In genomic region chr9:121829270-121829992, GRCm38 (mm10) we compare ENCODE assay signal across 25 mouse cellular contexts. TPM values are rescaled to one million over a fixed set of nuclear protein-coding genes. Genes with fewer than 3 reads are reported as not detected.
DNase-seq lines count a peak whose midpoint lies in the region; ATAC-seq and TF ChIP-seq lines count a peak whose summit lies in the region.
"Had no signal": no experiment of that assay in that cellular context is flagged by ENCODE, and none has a peak within 500 bp of the region (broad histone marks: within the 10 kb centered on the region; RNA-seq: fewer than 3 reads in every experiment).

No protein-coding gene starts in this region.

- no peak for TF ChIP-seq CTCF in layer of hippocampus, adult 2 months (conservative IDR thresholded peaks at IDR 0.05)
- TF ChIP-seq CTCF in intestine, postnatal 0 days (IDR thresholded peaks at IDR 0.05; ENCODE audit: low read depth) = no peak

- H3K4me3 ChIP-seq in forebrain, embryonic 15.5 days = no peak overlapping the region
- no peak overlapping the region for H3K4me3 ChIP-seq in forebrain, embryonic 10.5 days
- no peak overlapping the region for H3K4me3 ChIP-seq in layer of hippocampus, adult 2 months
- H3K4me3 ChIP-seq in midbrain, embryonic 11.5 days (ENCODE audit: low read depth, low read length) = no peak overlapping the region
- H3K4me3 ChIP-seq in midbrain, embryonic 13.5 days (replicated peaks) = no peak overlapping the region
- H3K4me3 ChIP-seq in intestine, postnatal 0 days (ENCODE audit: low read depth, low read length) = no peak overlapping the region
- H3K4me3 ChIP-seq: embryonic facial prominence, embryonic 10.5 days; embryonic facial prominence, embryonic 13.5 days; erythroblast, embryonic 14.5 days; hindbrain, embryonic 10.5 days; hindbrain, embryonic 13.5 days; intestine, embryonic 15.5 days had no signal

- no peak for ATAC-seq in forebrain, embryonic 15.5 days (replicated peaks)
- ATAC-seq in midbrain, embryonic 11.5 days (ENCODE audit: low FRiP score) = no peak
- no peak for ATAC-seq in midbrain, embryonic 13.5 days
- ATAC-seq in intestine, postnatal 0 days = no peak
- ATAC-seq: hindbrain, embryonic 16.5 days; intestine, embryonic 15.5 days had no signal

- H3K4me1 ChIP-seq in forebrain, embryonic 15.5 days = 0 out of 2 replicates have a peak, but pooled peaks cover 5% of the 10 kb centered on the region
- H3K4me1 ChIP-seq in forebrain, embryonic 10.5 days = no peaks in the 10 kb centered on the region
- H3K4me1 ChIP-seq in midbrain, embryonic 11.5 days (ENCODE audit: control insufficient read depth, insufficient read depth, low read length) = no peaks in the 10 kb centered on the region
- no peaks in the 10 kb centered on the region for H3K4me1 ChIP-seq in midbrain, embryonic 13.5 days (replicated peaks)
- no peaks in the 10 kb centered on the region for H3K4me1 ChIP-seq in intestine, postnatal 0 days (replicated peaks; ENCODE audit: control insufficient read depth, insufficient read depth, low read length)
- H3K4me1 ChIP-seq: embryonic facial prominence, embryonic 13.5 days; hindbrain, embryonic 13.5 days; intestine, embryonic 15.5 days had no signal

- peak overlapping the region; percentile 27; the same call in 1 of the 2 replicates for H3K27ac ChIP-seq in forebrain, embryonic 15.5 days (replicated peaks)
- H3K27ac ChIP-seq in forebrain, embryonic 10.5 days = no peak overlapping the region
- H3K27ac ChIP-seq in layer of hippocampus, adult 2 months = peak overlapping the region; percentile 85
- H3K27ac ChIP-seq in midbrain, embryonic 11.5 days (ENCODE audit: low read depth, low read length) = no peak overlapping the region
- H3K27ac ChIP-seq in midbrain, embryonic 13.5 days = no peak overlapping the region
- H3K27ac ChIP-seq in intestine, postnatal 0 days (ENCODE audit: low read depth, low read length) = no peak overlapping the region
- H3K27ac ChIP-seq: embryonic facial prominence, embryonic 10.5 days; embryonic facial prominence, embryonic 13.5 days; hindbrain, embryonic 10.5 days; hindbrain, embryonic 13.5 days; intestine, embryonic 15.5 days had no signal

- no peak overlapping the region for H3K4me2 ChIP-seq in forebrain, embryonic 15.5 days (replicated peaks)
- H3K4me2 ChIP-seq in midbrain, embryonic 11.5 days = no peak overlapping the region
- H3K4me2 ChIP-seq in midbrain, embryonic 13.5 days (replicated peaks) = no peak overlapping the region
- no peak overlapping the region for H3K4me2 ChIP-seq in intestine, postnatal 0 days (replicated peaks; ENCODE audit: low read depth)
- H3K4me2 ChIP-seq: embryonic facial prominence, embryonic 13.5 days; heart, embryonic 11.5 days; hindbrain, embryonic 13.5 days; intestine, embryonic 15.5 days had no signal

- no peaks in the 10 kb centered on the region for H3K9me3 ChIP-seq in forebrain, embryonic 15.5 days
- no peaks in the 10 kb centered on the region for H3K9me3 ChIP-seq in forebrain, embryonic 10.5 days
- no peaks in the 10 kb centered on the region for H3K9me3 ChIP-seq in midbrain, embryonic 11.5 days (ENCODE audit: control insufficient read depth, low read length)
- no peaks in the 10 kb centered on the region for H3K9me3 ChIP-seq in midbrain, embryonic 13.5 days
- no peaks in the 10 kb centered on the region for H3K9me3 ChIP-seq in intestine, postnatal 0 days (ENCODE audit: control insufficient read depth)
- H3K9me3 ChIP-seq: embryonic facial prominence, embryonic 10.5 days; embryonic facial prominence, embryonic 13.5 days; G1E; hindbrain, embryonic 10.5 days; hindbrain, embryonic 13.5 days; intestine, embryonic 15.5 days had no signal

- H3K27me3 ChIP-seq in forebrain, embryonic 15.5 days = no peaks in the 10 kb centered on the region
- H3K27me3 ChIP-seq in forebrain, embryonic 10.5 days (ENCODE audit: poor library complexity, severe bottlenecking) = no peaks in the 10 kb centered on the region
- H3K27me3 ChIP-seq in midbrain, embryonic 11.5 days (ENCODE audit: control insufficient read depth, insufficient read depth, low read length) = no peaks in the 10 kb centered on the region
- H3K27me3 ChIP-seq in midbrain, embryonic 13.5 days = no peaks in the 10 kb centered on the region
- no peaks in the 10 kb centered on the region for H3K27me3 ChIP-seq in intestine, postnatal 0 days (replicated peaks; ENCODE audit: control insufficient read depth, insufficient read depth, low read length)
- H3K27me3 ChIP-seq: embryonic facial prominence, embryonic 13.5 days; hindbrain, embryonic 13.5 days; intestine, embryonic 15.5 days had no signal

- no peak overlapping the region for H3K9ac ChIP-seq in forebrain, embryonic 15.5 days (replicated peaks)
- H3K9ac ChIP-seq in midbrain, embryonic 11.5 days (ENCODE audit: low read length) = no peak overlapping the region
- no peak overlapping the region for H3K9ac ChIP-seq in midbrain, embryonic 13.5 days (replicated peaks)
- no peak overlapping the region for H3K9ac ChIP-seq in intestine, postnatal 0 days (ENCODE audit: low read depth, low read length)
- H3K9ac ChIP-seq: embryonic facial prominence, embryonic 13.5 days; hindbrain, embryonic 13.5 days; intestine, embryonic 15.5 days had no signal

- DNase-seq in forebrain, embryonic 10.5 days (ENCODE audit: extremely low spot score, low spot score) = no peak
- DNase-seq in layer of hippocampus, adult 2 months (ENCODE audit: low spot score in 2 of 2) = no peak
- DNase-seq in layer of hippocampus, adult 8-10 months (ENCODE audit: low spot score in 2 of 2) = no peak
- DNase-seq in midbrain, embryonic 11.5 days (ENCODE audit: low spot score, missing footprints) = peak; percentile 69
- DNase-seq: adrenal gland, adult 8-10 months; cerebellum, adult 9-11 months; gastrocnemius, postnatal 36 days had no signal

- no peaks in the 10 kb centered on the region for H3K36me3 ChIP-seq in forebrain, embryonic 15.5 days
- no peaks in the 10 kb centered on the region for H3K36me3 ChIP-seq in forebrain, embryonic 10.5 days (replicated peaks)
- H3K36me3 ChIP-seq in midbrain, embryonic 11.5 days (ENCODE audit: control insufficient read depth, insufficient read depth, low read length) = no peaks in the 10 kb centered on the region
- H3K36me3 ChIP-seq in midbrain, embryonic 13.5 days = no peaks in the 10 kb centered on the region
- no peaks in the 10 kb centered on the region for H3K36me3 ChIP-seq in intestine, postnatal 0 days (ENCODE audit: control insufficient read depth, insufficient read depth)
- H3K36me3 ChIP-seq: embryonic facial prominence, embryonic 10.5 days; embryonic facial prominence, embryonic 13.5 days; G1E; hindbrain, embryonic 10.5 days; hindbrain, embryonic 13.5 days; intestine, embryonic 15.5 days had no signal

- 74% methylated on average over 7 of the region's 7 CpGs for WGBS in forebrain, embryonic 15.5 days
- 74% methylated on average over 7 of the region's 7 CpGs for WGBS in forebrain, embryonic 10.5 days
- 74% methylated on average over 7 of the region's 7 CpGs for WGBS in midbrain, embryonic 11.5 days
- WGBS in midbrain, embryonic 13.5 days = 77% methylated on average over 7 of the region's 7 CpGs
- 68% methylated on average over 7 of the region's 7 CpGs for WGBS in intestine, postnatal 0 days

RNA-seq across cellular contexts. Expression of gene Ccdc13, which starts 9.8 kb away (rescaled TPM):
- 1.9 and 3.0 TPM in 2 replicates for polyA plus RNA-seq in forebrain, embryonic 15.5 days (2015; fragmentation: Nextera tagmentation; extraction: Ambion mirVana)
- 2.6 and 2.7 TPM in 2 replicates for polyA plus RNA-seq in forebrain, embryonic 10.5 days (2016; fragmentation: Nextera tagmentation; extraction: Ambion mirVana)
- 10 to 100 TPM in 1 of 2 experiments, 1 to 10 TPM in 1; 7.8 to 10.0 TPM for total RNA-seq in layer of hippocampus, adult 2 months (2021)
- 10 to 100 TPM in 1 of 4 experiments, 1 to 10 TPM in 3; 4.3 to 10.7 (median 9.4) TPM for total RNA-seq in layer of hippocampus, adult 8-10 months (2022)
- 1.5 and 2.0 TPM in 2 replicates for polyA plus RNA-seq in midbrain, embryonic 11.5 days (2014; fragmentation: Nextera tagmentation; extraction: Ambion mirVana)
- 2.8 and 5.0 TPM in 2 replicates for polyA plus RNA-seq in midbrain, embryonic 13.5 days (2015; fragmentation: Nextera tagmentation; extraction: Ambion mirVana)
- 0.14 and 0.31 TPM in 2 replicates for polyA plus RNA-seq in intestine, postnatal 0 days (2015; fragmentation: Nextera tagmentation; extraction: Ambion mirVana)
- total RNA-seq: common myeloid progenitor, adult 5-6 weeks; granulocyte monocyte progenitor cell, adult 5-6 weeks; heart, postnatal 36 days had no signal
- polyA plus RNA-seq: erythroblast, embryonic 14.5 days had no signal

RNA-seq across cellular contexts. Expression of gene Higd1a, which starts 28.7 kb away (rescaled TPM):
- polyA plus RNA-seq in forebrain, embryonic 15.5 days (2015; fragmentation: Nextera tagmentation; extraction: Ambion mirVana) = 124 and 129 TPM in 2 replicates
- polyA plus RNA-seq in forebrain, embryonic 10.5 days (2016; fragmentation: Nextera tagmentation; extraction: Ambion mirVana) = 229 and 238 TPM in 2 replicates
- 10 to 100 TPM; 84.4 to 88.4 TPM for total RNA-seq in layer of hippocampus, adult 2 months (2021)
- total RNA-seq in layer of hippocampus, adult 8-10 months (2022) = 10 to 100 TPM; 73.8 to 88.7 (median 86.3) TPM
- polyA plus RNA-seq in midbrain, embryonic 11.5 days (2014; fragmentation: Nextera tagmentation; extraction: Ambion mirVana) = 159 and 170 TPM in 2 replicates
- 146 TPM in 2 replicates for polyA plus RNA-seq in midbrain, embryonic 13.5 days (2015; fragmentation: Nextera tagmentation; extraction: Ambion mirVana)
- polyA plus RNA-seq in intestine, postnatal 0 days (2015; fragmentation: Nextera tagmentation; extraction: Ambion mirVana) = 162 and 186 TPM in 2 replicates

RNA-seq across cellular contexts. Expression of gene Hhatl, which starts 37.1 kb away (rescaled TPM):
- 0.25 TPM in 1 of 2 replicates, not detected in the other for polyA plus RNA-seq in forebrain, embryonic 15.5 days (2015; fragmentation: Nextera tagmentation; extraction: Ambion mirVana)
- polyA plus RNA-seq in forebrain, embryonic 10.5 days (2016; fragmentation: Nextera tagmentation; extraction: Ambion mirVana) = not detected in 2 replicates
- total RNA-seq in layer of hippocampus, adult 2 months (2021) = 10 to 100 TPM; 15.6 to 19.9 TPM
- total RNA-seq in layer of hippocampus, adult 8-10 months (2022) = 10 to 100 TPM; 15.2 to 23.6 (median 20.1) TPM
- not detected in 2 replicates for polyA plus RNA-seq in midbrain, embryonic 11.5 days (2014; fragmentation: Nextera tagmentation; extraction: Ambion mirVana)
- 0.24 TPM in 1 of 2 replicates, not detected in the other for polyA plus RNA-seq in midbrain, embryonic 13.5 days (2015; fragmentation: Nextera tagmentation; extraction: Ambion mirVana)
- 1.3 and 1.6 TPM in 2 replicates for polyA plus RNA-seq in intestine, postnatal 0 days (2015; fragmentation: Nextera tagmentation; extraction: Ambion mirVana)
- total RNA-seq: adrenal gland, postnatal 25 days; CH12.LX; common myeloid progenitor, adult 5-6 weeks; G1E; granulocyte monocyte progenitor cell, adult 5-6 weeks had no signal
- polyA plus RNA-seq: embryonic facial prominence, embryonic 10.5 days; erythroblast, embryonic 14.5 days; forebrain, embryonic 14.5 days; G1E; hindbrain, embryonic 10.5 days; hindbrain, embryonic 13.5 days had no signal

RNA-seq across cellular contexts. Expression of gene Klhl40, which starts 52.0 kb away (rescaled TPM):
- 0.50 and 0.69 TPM in 2 replicates for polyA plus RNA-seq in forebrain, embryonic 15.5 days (2015; fragmentation: Nextera tagmentation; extraction: Ambion mirVana)
- 0.12 TPM in 1 of 2 replicates, not detected in the other for polyA plus RNA-seq in forebrain, embryonic 10.5 days (2016; fragmentation: Nextera tagmentation; extraction: Ambion mirVana)
- 1 to 10 TPM; 3.3 to 4.6 TPM for total RNA-seq in layer of hippocampus, adult 2 months (2021)
- 1 to 10 TPM; 3.5 to 5.7 (median 4.4) TPM for total RNA-seq in layer of hippocampus, adult 8-10 months (2022)
- 0.11 and 0.16 TPM in 2 replicates for polyA plus RNA-seq in midbrain, embryonic 11.5 days (2014; fragmentation: Nextera tagmentation; extraction: Ambion mirVana)
- 0.43 and 0.69 TPM in 2 replicates for polyA plus RNA-seq in midbrain, embryonic 13.5 days (2015; fragmentation: Nextera tagmentation; extraction: Ambion mirVana)
- 0.33 and 0.43 TPM in 2 replicates for polyA plus RNA-seq in intestine, postnatal 0 days (2015; fragmentation: Nextera tagmentation; extraction: Ambion mirVana)
- total RNA-seq: CH12.LX, G1E had no signal
- polyA plus RNA-seq: erythroblast, embryonic 14.5 days; G1E had no signal

Comparison
In these comparisons a context has a peak if more than half of its experiments do, and no peak if none do; other contexts are left out.
1. H3K27ac ChIP-seq: peak in forebrain, embryonic 15.5 days (single experiment) and layer of hippocampus, adult 2 months (single experiment); none in forebrain, embryonic 10.5 days (single experiment), midbrain, embryonic 11.5 days (single experiment), midbrain, embryonic 13.5 days (single experiment) and intestine, postnatal 0 days (single experiment).